Mouse (Mus musculus): Measurements from ENCODE around the gene Kcnj9. TPM values are rescaled to one million over a fixed set of nuclear protein-coding genes. Genes with fewer than 3 reads are reported as not detected.

The Kcnj9 gene
- total RNA-seq (2021), result 10 to 100 TPM; 38.4 to 46.7 TPM
- long read RNA-seq, transcript Kcnj9-201 (4 exons, 3,857 nt), result major isoform, 10 of 35 reads
- long read RNA-seq, partial matches to known transcripts, result 2 of 35 reads
- long read RNA-seq, other reads (novel, unspliced or antisense), result 22 of 35 reads

GRCm38 (mm10) chr1:172329131-172329530 lies at the start of gene Kcnj9:
Kcnj9 (minus strand) TSS chr1:172329318.
- DNase-seq (ENCODE audit: low spot score in 2 of 2), result peak in 1 of 2 experiments; percentile 68

- no peak for DNase-seq (ENCODE audit: low spot score in 2 of 2)
These were observed 47.8 kb upstream of the Kcnj9 start for GRCm38 (mm10) chr1:172376758-172377458.

GRCm38 (mm10) chr1:172376198-172376667 lies 47.1 kb upstream of the Kcnj9 start, which contains the start of gene Pigm:
Pigm (plus strand) TSS chr1:172376546.
- peak; percentile 97 to 98 for DNase-seq (ENCODE audit: low spot score in 2 of 2)

- DNase-seq (ENCODE audit: low spot score in 2 of 2), result peak; percentile 55 to 65
These were observed 39.8 kb upstream of the Kcnj9 start for GRCm38 (mm10) chr1:172368768-172369418.

- peak; percentile 76 to 80 for DNase-seq (ENCODE audit: low spot score in 2 of 2)
These were observed 35.6 kb upstream of the Kcnj9 start for GRCm38 (mm10) chr1:172364684-172365083.

GRCm38 (mm10) chr1:172358341-172358740 lies 29.2 kb upstream of the Kcnj9 start:
- DNase-seq (ENCODE audit: low spot score in 2 of 2), result no peak

GRCm38 (mm10) chr1:172357550-172357949 lies 28.4 kb upstream of the Kcnj9 start:
- DNase-seq (ENCODE audit: low spot score in 2 of 2), result peak; percentile 75 to 83

GRCm38 (mm10) chr1:172355336-172355735 lies 26.2 kb upstream of the Kcnj9 start:
- DNase-seq (ENCODE audit: low spot score in 2 of 2), result no peak

GRCm38 (mm10) chr1:172352453-172352852 lies 23.3 kb upstream of the Kcnj9 start:
- DNase-seq (ENCODE audit: low spot score in 2 of 2), result no peak

GRCm38 (mm10) chr1:172352001-172352400 lies 22.9 kb upstream of the Kcnj9 start:
- no peak for DNase-seq (ENCODE audit: low spot score in 2 of 2)

GRCm38 (mm10) chr1:172349916-172350812 lies 21.0 kb upstream of the Kcnj9 start:
- peak; percentile 63 to 74 for DNase-seq (ENCODE audit: low spot score in 2 of 2)

- no peak for DNase-seq (ENCODE audit: low spot score in 2 of 2)
These were observed 20.4 kb upstream of the Kcnj9 start for GRCm38 (mm10) chr1:172349504-172349903.

- no peak for DNase-seq (ENCODE audit: low spot score in 2 of 2)
These were observed 18.3 kb upstream of the Kcnj9 start for GRCm38 (mm10) chr1:172347382-172347781.

GRCm38 (mm10) chr1:172346707-172347106 lies 17.6 kb upstream of the Kcnj9 start:
- DNase-seq (ENCODE audit: low spot score in 2 of 2), result no peak

GRCm38 (mm10) chr1:172344820-172345219 lies 15.7 kb upstream of the Kcnj9 start:
- DNase-seq (ENCODE audit: low spot score in 2 of 2), result no peak

- no peak for DNase-seq (ENCODE audit: low spot score in 2 of 2)
These were observed 14.8 kb upstream of the Kcnj9 start for GRCm38 (mm10) chr1:172343914-172344313.

GRCm38 (mm10) chr1:172342729-172343128 lies 13.6 kb upstream of the Kcnj9 start:
- peak; percentile 77 to 82 for DNase-seq (ENCODE audit: low spot score in 2 of 2)

GRCm38 (mm10) chr1:172341386-172341785 lies 12.3 kb upstream of the Kcnj9 start:
- DNase-seq (ENCODE audit: low spot score in 2 of 2), result no peak

GRCm38 (mm10) chr1:172340729-172341321 lies 11.7 kb upstream of the Kcnj9 start, which contains the start of gene Kcnj10:
Kcnj10 (plus strand) TSS chr1:172341210.
- DNase-seq (ENCODE audit: low spot score in 2 of 2), result peak; percentile 81 to 87

- DNase-seq (ENCODE audit: low spot score in 2 of 2), result no peak
These were observed 8.5 kb upstream of the Kcnj9 start for GRCm38 (mm10) chr1:172337411-172338185.

All from layer of hippocampus, postnatal 10 days (tissue).